Mouse (Mus musculus): ENCODE data around the gene Nhp2. TPM values are rescaled to one million over a fixed set of nuclear protein-coding genes. Genes with fewer than 3 reads are reported as not detected.
A peak's percentile ranks its signal among the peaks of the same experiment; 100 is the strongest.
"Not testable (repeated sequence)": the region's sequence is repeated elsewhere in the genome, so short reads cannot be mapped to it uniquely, and the experiment has no call there.

Gene Nhp2
- polyA plus RNA-seq, 1 experiment from 2014 or later = 99.6 TPM

DNA sequence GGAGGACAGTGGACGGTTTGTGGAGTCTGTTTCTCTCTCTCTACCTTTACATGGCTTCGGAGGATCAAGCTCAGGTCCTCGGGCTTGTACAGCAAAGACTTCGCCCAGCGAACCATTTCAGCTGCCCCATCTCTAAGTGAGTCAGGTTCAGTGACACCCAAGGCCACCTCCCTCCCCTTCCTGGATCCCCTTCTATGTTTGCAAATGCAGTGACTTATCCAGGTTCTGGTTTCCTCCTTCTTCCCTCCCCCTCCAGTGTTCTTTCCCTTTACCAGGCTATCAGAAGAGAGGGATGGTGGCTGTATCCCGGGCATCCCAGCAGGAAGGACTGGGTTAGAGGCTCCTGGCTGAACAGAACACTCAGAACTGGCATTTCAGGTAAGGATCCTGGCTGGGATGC lies 34.2 kb downstream of the Nhp2 start:
- Histone ChIP-seq H3K27ac (no peak overlapping the region), H3K4me2 (no peak overlapping the region), H3K4me3 (no peak overlapping the region), H3K4me1 (replicated peaks) (peaks cover 30% of the 10 kb centered on the region), H3K27me3 (peaks cover 28% of the 10 kb centered on the region), H3K9ac (no peak overlapping the region), H3K36me3 (no peaks in the 10 kb centered on the region), H3K9me3 (no peaks in the 10 kb centered on the region)
- ATAC-seq (ENCODE audit: low FRiP score) = no peak
- 92% methylated on average over 6 of the region's 6 CpGs for WGBS

GRCm38 (mm10) chr11:51654891-51655290 lies 35.4 kb downstream of the Nhp2 start:
- Histone ChIP-seq H3K4me3 (no peak overlapping the region), H3K4me1 (replicated peaks) (peaks cover 22% of the 10 kb centered on the region), H3K9ac (no peak overlapping the region), H3K4me2 (no peak overlapping the region), H3K9me3 (no peaks in the 10 kb centered on the region), H3K27ac (no peak overlapping the region), H3K36me3 (no peaks in the 10 kb centered on the region), H3K27me3 (peaks cover 17% of the 10 kb centered on the region)
- no peak for ATAC-seq (ENCODE audit: low FRiP score)
- 94% methylated on average over 3 of the region's 3 CpGs for WGBS

DNA sequence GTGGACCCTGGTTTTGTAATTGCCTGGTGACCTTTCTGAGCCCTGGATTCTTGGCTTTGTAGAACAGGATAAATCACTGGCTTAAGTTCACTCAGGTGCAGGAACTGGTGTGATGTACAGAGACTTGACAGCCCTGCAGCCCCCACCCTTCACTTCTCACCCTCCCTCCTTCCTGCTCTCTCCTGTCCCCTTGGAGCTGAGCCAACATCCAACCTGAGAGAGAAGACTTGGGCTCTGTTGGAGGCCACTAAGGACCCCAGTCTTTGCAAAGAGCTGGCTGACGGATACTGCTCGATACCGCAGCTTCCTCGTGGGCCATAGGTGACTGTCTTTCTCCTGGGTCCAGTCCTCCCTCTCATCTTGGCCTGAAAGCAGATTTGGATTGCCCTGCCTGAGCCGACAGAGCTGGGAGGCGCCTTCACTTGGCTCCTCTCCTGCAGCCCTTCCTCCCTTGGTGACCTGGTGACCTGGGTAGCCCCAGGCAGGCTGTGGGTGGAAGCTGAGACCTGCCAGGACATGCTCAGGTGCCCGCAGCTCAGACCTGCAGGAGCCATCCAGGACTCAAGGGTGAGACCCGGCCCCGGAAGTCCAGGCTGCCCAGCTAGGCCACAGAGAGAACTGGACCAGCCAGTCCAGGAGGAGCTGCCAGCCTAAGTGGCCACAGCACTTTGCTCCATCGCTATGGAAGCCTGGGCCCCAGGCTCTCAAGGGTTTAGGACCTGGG lies 37.4 kb downstream of the Nhp2 start:
- WGBS = 84% methylated on average over 10 of the region's 10 CpGs
- ATAC-seq (ENCODE audit: low FRiP score) = no peak
- no peak overlapping the region for H3K27ac ChIP-seq
- peaks cover 7% of the 10 kb centered on the region for H3K27me3 ChIP-seq
- no peaks in the 10 kb centered on the region for H3K9me3 ChIP-seq
- no peak overlapping the region for H3K4me3 ChIP-seq
- peaks cover 9% of the 10 kb centered on the region; the same call in 1 of the 2 replicates for H3K4me1 ChIP-seq (replicated peaks)
- no peaks in the 10 kb centered on the region for H3K36me3 ChIP-seq
- H3K4me2 ChIP-seq = no peak overlapping the region
- H3K9ac ChIP-seq = no peak overlapping the region

GRCm38 (mm10) chr11:51658291-51658690 lies 38.8 kb downstream of the Nhp2 start:
- Histone ChIP-seq H3K9me3 (no peaks in the 10 kb centered on the region), H3K9ac (no peak overlapping the region), H3K27me3 (0 out of 2 replicates have a peak, but pooled peaks cover 3% of the 10 kb centered on the region), H3K36me3 (no peaks in the 10 kb centered on the region), H3K27ac (peak overlapping the region; percentile 41), H3K4me2 (no peak overlapping the region), H3K4me3 (no peak overlapping the region), H3K4me1 (replicated peaks) (peaks cover 9% of the 10 kb centered on the region; the same call in 1 of the 2 replicates)
- 69% methylated on average over 7 of the region's 7 CpGs for WGBS
- no peak for ATAC-seq (ENCODE audit: low FRiP score)

DNA sequence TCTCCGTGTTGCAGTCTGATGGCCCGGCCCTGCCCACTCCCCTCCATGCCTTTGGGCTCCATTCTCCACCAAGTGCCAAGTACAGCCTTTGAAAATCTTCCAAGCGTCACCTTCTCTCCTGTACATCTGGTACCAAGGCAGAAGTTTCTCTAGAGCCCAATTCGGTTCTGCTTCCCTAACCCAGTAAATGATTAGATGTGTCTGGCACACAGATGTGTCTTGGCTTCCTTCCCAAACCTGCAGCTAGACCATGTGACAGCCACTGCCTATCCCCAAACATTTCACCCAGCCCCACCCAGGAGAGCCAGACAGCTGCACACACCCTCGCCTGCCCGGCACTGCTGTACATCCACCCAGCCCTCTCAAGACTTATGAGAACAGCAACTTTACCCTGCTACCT lies 39.2 kb downstream of the Nhp2 start:
- Histone ChIP-seq H3K4me2 (no peak overlapping the region), H3K36me3 (no peaks in the 10 kb centered on the region), H3K4me3 (no peak overlapping the region), H3K27me3 (0 out of 2 replicates have a peak, but pooled peaks cover 3% of the 10 kb centered on the region), H3K4me1 (replicated peaks) (peaks cover 9% of the 10 kb centered on the region; the same call in 1 of the 2 replicates), H3K27ac (peak overlapping the region; percentile 41), H3K9me3 (no peaks in the 10 kb centered on the region), H3K9ac (no peak overlapping the region)
- peak; percentile 71; the same call in 1 of the 2 replicates for ATAC-seq (ENCODE audit: low FRiP score)
- 72% methylated on average over 6 of the region's 6 CpGs for WGBS

- Histone ChIP-seq H3K9me3 (no peaks in the 10 kb centered on the region), H3K36me3 (no peaks in the 10 kb centered on the region), H3K27me3 (no peaks in the 10 kb centered on the region), H3K4me1 (replicated peaks) (peaks cover 9% of the 10 kb centered on the region; the same call in 1 of the 2 replicates), H3K27ac (no peak overlapping the region), H3K4me2 (no peak overlapping the region), H3K4me3 (no peak overlapping the region), H3K9ac (no peak overlapping the region)
- no peak for ATAC-seq (ENCODE audit: low FRiP score)
- WGBS = 77% methylated on average over 16 of the region's 16 CpGs
Measured at GRCm38 (mm10) chr11:51661867-51662365, 42.4 kb downstream of the Nhp2 start.

DNA sequence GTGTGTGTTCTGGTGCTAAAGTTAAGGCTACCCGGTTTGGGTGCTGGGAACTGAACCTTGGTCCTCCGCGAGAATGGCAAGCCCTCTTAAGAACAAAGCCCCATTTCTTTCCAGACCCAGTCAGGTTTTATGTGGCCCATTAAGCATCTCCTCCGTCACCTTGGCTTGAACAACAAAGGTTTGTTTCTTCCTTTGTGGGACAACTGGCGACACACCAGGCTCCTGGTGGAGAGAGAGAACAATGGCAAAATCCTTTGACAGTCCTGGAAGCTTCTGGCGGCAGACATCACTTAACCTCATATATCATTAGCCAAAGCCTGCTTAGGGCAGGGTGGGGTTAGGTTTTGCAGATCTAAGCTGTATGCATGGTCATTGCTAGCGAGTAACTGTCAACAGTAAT lies 43.1 kb downstream of the Nhp2 start:
- Histone ChIP-seq H3K4me2 (no peak overlapping the region), H3K27ac (no peak overlapping the region), H3K27me3 (no peaks in the 10 kb centered on the region), H3K9me3 (no peaks in the 10 kb centered on the region), H3K9ac (no peak overlapping the region), H3K4me1 (replicated peaks) (peaks cover 9% of the 10 kb centered on the region; the same call in 1 of the 2 replicates), H3K36me3 (no peaks in the 10 kb centered on the region), H3K4me3 (no peak overlapping the region)
- no peak for ATAC-seq (ENCODE audit: low FRiP score)
- WGBS = 74% methylated on average over 7 of the region's 7 CpGs

- not testable (repeated sequence) for H3K36me3 ChIP-seq; H3K4me2 ChIP-seq; H3K9ac ChIP-seq; H3K27ac ChIP-seq; H3K4me3 ChIP-seq; H3K4me1 ChIP-seq (replicated peaks); H3K27me3 ChIP-seq; ATAC-seq (ENCODE audit: low FRiP score); H3K9me3 ChIP-seq
- WGBS = 95% methylated on average over 7 of the region's 7 CpGs
Measured at GRCm38 (mm10) chr11:51664747-51665146, 45.2 kb downstream of the Nhp2 start.

DNA sequence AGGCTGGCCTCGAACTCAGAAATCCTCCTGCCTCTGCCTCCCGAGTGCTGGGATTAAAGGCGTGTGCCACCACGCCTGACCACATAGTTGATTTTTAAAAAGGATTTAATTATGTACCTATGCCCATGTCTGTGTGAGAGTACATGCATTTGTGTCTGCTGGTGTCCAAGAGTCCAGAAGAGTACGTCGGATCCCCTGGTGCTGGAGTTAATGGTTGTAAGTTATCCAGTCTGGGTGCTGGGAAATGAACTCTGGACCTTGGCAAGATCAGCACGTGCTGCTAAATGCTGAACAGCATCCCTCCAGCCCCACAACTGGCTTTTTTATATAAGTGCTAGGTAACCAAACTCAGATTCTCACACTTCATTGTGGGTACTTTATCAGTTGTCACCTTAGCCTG lies 51.3 kb downstream of the Nhp2 start:
- Histone ChIP-seq H3K27ac (no peak overlapping the region), H3K36me3 (no peaks in the 10 kb centered on the region), H3K9ac (no peak overlapping the region), H3K4me1 (replicated peaks) (no peaks in the 10 kb centered on the region), H3K4me3 (no peak overlapping the region), H3K4me2 (no peak overlapping the region), H3K27me3 (no peaks in the 10 kb centered on the region), H3K9me3 (no peaks in the 10 kb centered on the region)
- ATAC-seq (ENCODE audit: low FRiP score) = no peak
- WGBS = 90% methylated on average over 7 of the region's 7 CpGs

DNA sequence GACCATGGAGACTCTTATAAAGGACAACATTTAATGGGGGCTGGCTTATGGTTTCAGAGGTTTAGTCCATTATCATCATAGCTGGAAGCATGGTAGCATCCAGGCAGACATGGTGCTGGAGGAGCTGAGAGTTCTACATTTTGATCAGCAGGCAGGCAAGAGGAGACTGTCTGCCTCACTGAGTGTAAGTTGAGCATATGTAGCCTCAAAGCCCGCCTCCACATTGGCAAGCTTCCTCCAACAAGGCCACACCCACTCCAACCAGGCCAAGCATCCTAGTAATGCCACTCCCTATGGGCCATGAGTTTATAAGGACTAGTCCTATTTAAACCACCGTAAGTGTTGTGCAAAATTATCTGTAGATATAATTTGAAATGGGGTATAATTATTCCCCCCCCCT lies 51.8 kb downstream of the Nhp2 start:
- no peaks in the 10 kb centered on the region for H3K4me1 ChIP-seq (replicated peaks)
- ATAC-seq (ENCODE audit: low FRiP score) = no peak

GRCm38 (mm10) chr11:51673291-51673690 lies 53.8 kb downstream of the Nhp2 start:
- ATAC-seq (ENCODE audit: low FRiP score) = no peak
- no peak overlapping the region for H3K4me2 ChIP-seq
- no peak overlapping the region for H3K27ac ChIP-seq
- no peaks in the 10 kb centered on the region for H3K9me3 ChIP-seq
- H3K4me1 ChIP-seq (replicated peaks) = no peaks in the 10 kb centered on the region
- H3K9ac ChIP-seq = no peak overlapping the region
- no peak overlapping the region for H3K4me3 ChIP-seq
- no peaks in the 10 kb centered on the region for H3K27me3 ChIP-seq
- no peaks in the 10 kb centered on the region for H3K36me3 ChIP-seq
- WGBS = 85% methylated on average over 9 of the region's 9 CpGs

More for the DNA sequence above, 51.8 kb downstream of the Nhp2 start:
- Histone ChIP-seq H3K9me3 (no peaks in the 10 kb centered on the region), H3K36me3 (no peaks in the 10 kb centered on the region), H3K4me3 (no peak overlapping the region), H3K4me2 (no peak overlapping the region), H3K27ac (no peak overlapping the region), H3K9ac (no peak overlapping the region), H3K27me3 (no peaks in the 10 kb centered on the region)
- 86% methylated on average over 2 of the region's 2 CpGs for WGBS

All from hindbrain, embryonic 13.5 days (tissue).